Mouse (Mus musculus) limb, embryonic 10.5 days (tissue): Measurements from ENCODE around the gene Npas3. TPM values are rescaled to one million over a fixed set of nuclear protein-coding genes. Genes with fewer than 3 reads are reported as not detected.

Source experiments
- DNase-seq: peaks from one replicate; pipeline ENCODE4 v3.0.0-alpha.2; 2017; ENCODE audit warnings: low spot score
- H3K27ac ChIP-seq: fragments of 300-500 bp; sonication (generic); 2 replicates; pipeline ENCODE4 v1.5.1; 2016; ENCODE audit warnings: mild to moderate bottlenecking
- H3K27me3 ChIP-seq: fragments of 300-500 bp; sonication (generic); 2 replicates; pipeline ENCODE4 v1.6.1; 2016; ENCODE audit warnings: low read depth, mild to moderate bottlenecking; ENCODE audit not compliant: poor library complexity, severe bottlenecking
- H3K36me3 ChIP-seq: fragments of 300-500 bp; sonication (generic); 2 replicates; pipeline ENCODE4 v1.6.1; 2016; ENCODE audit warnings: mild to moderate bottlenecking, moderate library complexity
- H3K4me1 ChIP-seq: fragments of 300-500 bp; sonication (generic); 2 replicates; pipeline ENCODE4 v1.6.1; 2016
- H3K4me3 ChIP-seq: fragments of 300-500 bp; sonication (generic); 2 replicates; pipeline ENCODE4 v1.5.1; 2016; ENCODE audit warnings: mild to moderate bottlenecking, moderate library complexity
- H3K9me3 ChIP-seq: fragments of 300-500 bp; sonication (generic); replicated peaks from 2 replicates; pipeline ENCODE4 v1.6.1; 2016; ENCODE audit warnings: mild to moderate bottlenecking
- WGBS: fragments of 180-500 bp; shearing (Covaris S2); methylation state at CpG from one replicate; pipeline ENCODE4 v1.1.7; 2016; 5-methylcytosine and 5-hydroxymethylcytosine counted together
- polyA plus RNA-seq: library from polyadenylated mRNA; unstranded; fragments of >200 nt; fragmentation: Nextera tagmentation; extraction: Ambion mirVana; gene quantifications from 2 replicates; pipeline ENCODE4 v1.2.1, GENCODE M21; 2016

Npas3 gene
- polyA plus RNA-seq, 1 experiment from 2014 or later = 0.91 TPM

- Histone ChIP-seq H3K4me1 (no peaks in the 10 kb centered on the region; the same call in 1 of the 2 replicates), H3K36me3 (no peaks in the 10 kb centered on the region), H3K9me3 (no peaks in the 10 kb centered on the region), H3K4me3 (no peak overlapping the region), H3K27me3 (no peaks in the 10 kb centered on the region), H3K27ac (no peak overlapping the region)
- 89% methylated on average over 7 of the region's 7 CpGs for WGBS
- DNase-seq = no peak
These were observed 103.4 kb downstream of the Npas3 start for GRCm38 (mm10) chr12:53351860-53352259.

GRCm38 (mm10) chr12:53365751-53366150, 117.3 kb downstream of the Npas3 start:
- Histone ChIP-seq H3K27ac (no peak overlapping the region), H3K4me3 (no peak overlapping the region), H3K36me3 (no peaks in the 10 kb centered on the region), H3K4me1 (peaks cover 5% of the 10 kb centered on the region), H3K9me3 (no peaks in the 10 kb centered on the region), H3K27me3 (no peaks in the 10 kb centered on the region)
- no peak for DNase-seq
- 91% methylated on average over 5 of the region's 5 CpGs for WGBS

- no peaks in the 10 kb centered on the region for H3K27me3 ChIP-seq
- 79% methylated on average over 8 of the region's 8 CpGs for WGBS
- H3K4me3 ChIP-seq = no peak overlapping the region
- no peak for DNase-seq
- no peak overlapping the region for H3K27ac ChIP-seq
- no peaks in the 10 kb centered on the region for H3K9me3 ChIP-seq
- H3K4me1 ChIP-seq = no peaks in the 10 kb centered on the region
- H3K36me3 ChIP-seq = no peaks in the 10 kb centered on the region
These were observed 136.4 kb downstream of the Npas3 start for GRCm38 (mm10) chr12:53384851-53385250.

- no peak overlapping the region for H3K4me3 ChIP-seq
- no peaks in the 10 kb centered on the region for H3K36me3 ChIP-seq
- DNase-seq = no peak
- H3K4me1 ChIP-seq = peaks cover 22% of the 10 kb centered on the region
- H3K27ac ChIP-seq = no peak overlapping the region
- no peaks in the 10 kb centered on the region for H3K27me3 ChIP-seq
- H3K9me3 ChIP-seq = no peaks in the 10 kb centered on the region
- 62% methylated on average over 4 of the region's 4 CpGs for WGBS
These were observed 157.4 kb downstream of the Npas3 start for GRCm38 (mm10) chr12:53405856-53406255.

- DNase-seq = no peak
- 71% methylated on average over 3 of the region's 3 CpGs for WGBS
- Histone ChIP-seq H3K4me3 (no peak overlapping the region), H3K27me3 (no peaks in the 10 kb centered on the region), H3K36me3 (no peaks in the 10 kb centered on the region), H3K9me3 (no peaks in the 10 kb centered on the region), H3K4me1 (peaks cover 22% of the 10 kb centered on the region), H3K27ac (no peak overlapping the region)
These were observed 159.3 kb downstream of the Npas3 start for GRCm38 (mm10) chr12:53407776-53408175.

- H3K27ac ChIP-seq = no peak overlapping the region
- DNase-seq = no peak
- H3K4me3 ChIP-seq = no peak overlapping the region
- 90% methylated on average over 4 of the region's 4 CpGs for WGBS
- H3K9me3 ChIP-seq = no peaks in the 10 kb centered on the region
- H3K36me3 ChIP-seq = no peaks in the 10 kb centered on the region
- H3K4me1 ChIP-seq = peaks cover 22% of the 10 kb centered on the region
- H3K27me3 ChIP-seq = no peaks in the 10 kb centered on the region
These were observed 161.2 kb downstream of the Npas3 start for GRCm38 (mm10) chr12:53409711-53410110.

- Histone ChIP-seq H3K4me3 (no peak overlapping the region), H3K36me3 (no peaks in the 10 kb centered on the region), H3K27ac (no peak overlapping the region), H3K9me3 (no peaks in the 10 kb centered on the region), H3K4me1 (peaks cover 16% of the 10 kb centered on the region), H3K27me3 (no peaks in the 10 kb centered on the region)
- DNase-seq = no peak
- WGBS = 89% methylated on average over 2 of the region's 2 CpGs
These were observed 162.2 kb downstream of the Npas3 start for GRCm38 (mm10) chr12:53410647-53411046.

- Histone ChIP-seq H3K9me3 (no peaks in the 10 kb centered on the region), H3K36me3 (no peaks in the 10 kb centered on the region), H3K27ac (no peak overlapping the region), H3K4me1 (no peaks in the 10 kb centered on the region), H3K4me3 (no peak overlapping the region), H3K27me3 (no peaks in the 10 kb centered on the region)
- WGBS = 81% methylated on average over 4 of the region's 4 CpGs
- DNase-seq = no peak
These were observed 167.6 kb downstream of the Npas3 start for GRCm38 (mm10) chr12:53416096-53416495.

GRCm38 (mm10) chr12:53421701-53422100, 173.2 kb downstream of the Npas3 start:
- Histone ChIP-seq H3K4me1 (no peaks in the 10 kb centered on the region), H3K4me3 (no peak overlapping the region), H3K27me3 (no peaks in the 10 kb centered on the region), H3K36me3 (no peaks in the 10 kb centered on the region), H3K9me3 (no peaks in the 10 kb centered on the region), H3K27ac (no peak overlapping the region)
- WGBS = 90% methylated on average over 4 of the region's 4 CpGs
- no peak for DNase-seq

- no peak overlapping the region for H3K27ac ChIP-seq
- H3K27me3 ChIP-seq = no peaks in the 10 kb centered on the region
- no peak overlapping the region for H3K4me3 ChIP-seq
- 89% methylated on average over 2 of the region's 2 CpGs for WGBS
- no peaks in the 10 kb centered on the region for H3K4me1 ChIP-seq
- DNase-seq = no peak
- no peaks in the 10 kb centered on the region for H3K36me3 ChIP-seq
- no peaks in the 10 kb centered on the region for H3K9me3 ChIP-seq
These were observed 175.2 kb downstream of the Npas3 start for GRCm38 (mm10) chr12:53423631-53424030.

- Histone ChIP-seq H3K27me3 (no peaks in the 10 kb centered on the region), H3K9me3 (no peaks in the 10 kb centered on the region), H3K4me1 (no peaks in the 10 kb centered on the region), H3K4me3 (no peak overlapping the region), H3K36me3 (no peaks in the 10 kb centered on the region), H3K27ac (no peak overlapping the region)
- DNase-seq = no peak
- 95% methylated on average over 2 of the region's 2 CpGs for WGBS
These were observed 177.5 kb downstream of the Npas3 start for GRCm38 (mm10) chr12:53426006-53426405.

GRCm38 (mm10) chr12:53427153-53427552, 178.7 kb downstream of the Npas3 start:
- WGBS = 89% methylated on average over 10 of the region's 10 CpGs
- DNase-seq = no peak
- Histone ChIP-seq H3K27ac (no peak overlapping the region), H3K4me3 (no peak overlapping the region), H3K9me3 (no peaks in the 10 kb centered on the region), H3K36me3 (no peaks in the 10 kb centered on the region), H3K27me3 (no peaks in the 10 kb centered on the region), H3K4me1 (no peaks in the 10 kb centered on the region)

GRCm38 (mm10) chr12:53442029-53442428, 193.6 kb downstream of the Npas3 start:
- no peak for DNase-seq
- peaks cover 9% of the 10 kb centered on the region; the same call in 1 of the 2 replicates for H3K4me1 ChIP-seq
- H3K36me3 ChIP-seq = no peaks in the 10 kb centered on the region
- H3K27me3 ChIP-seq = no peaks in the 10 kb centered on the region
- H3K27ac ChIP-seq = no peak overlapping the region
- no peak overlapping the region for H3K4me3 ChIP-seq
- no peaks in the 10 kb centered on the region for H3K9me3 ChIP-seq
- 83% methylated on average over 2 of the region's 2 CpGs for WGBS

- H3K4me3 ChIP-seq = no peak overlapping the region
- H3K4me1 ChIP-seq = peaks cover 23% of the 10 kb centered on the region; the same call in 1 of the 2 replicates
- no peak overlapping the region for H3K27ac ChIP-seq
- H3K9me3 ChIP-seq = no peaks in the 10 kb centered on the region
- no peaks in the 10 kb centered on the region for H3K27me3 ChIP-seq
- no peaks in the 10 kb centered on the region for H3K36me3 ChIP-seq
- DNase-seq = no peak
- WGBS = 91% methylated on average over 8 of the region's 8 CpGs
These were observed 199.0 kb downstream of the Npas3 start for GRCm38 (mm10) chr12:53447469-53447868.
